Mouse (Mus musculus) embryonic fibroblast, embryonic 13.5 days (primary cell): ENCODE measurements around the gene Xpo6.

Experiments
- CTCF ChIP-seq: IDR thresholded peaks from 2 replicates; pipeline ENCODE4 v1.5.1; 2011; ENCODE audit warnings: mild to moderate bottlenecking, control low read depth, low read length, moderate library complexity, borderline replicate concordance; ENCODE audit not compliant: insufficient read depth
- POLR2A ChIP-seq: IDR thresholded peaks from 2 replicates; pipeline ENCODE4 v1.6.1; 2011; ENCODE audit warnings: low read depth, mild to moderate bottlenecking, control low read depth, low read length, moderate library complexity

GRCm38 (mm10) chr7:126093162-126093561 lies 107.1 kb downstream of the Xpo6 start:
- TF ChIP-seq CTCF (no peak), POLR2A (no peak)
